Mouse (Mus musculus) gastrocnemius, postnatal 36 days (tissue): ENCODE results near the gene 4930455H04Rik. TPM values are rescaled to one million over a fixed set of nuclear protein-coding genes. Genes with fewer than 3 reads are reported as not detected.

Experiments used
- DNase-seq, 2 experiments: peaks; one replicate each; pipeline ENCODE4 v3.0.0; 2022
- intact Hi-C: fragments of 180-260 bp; cut with DNase I; formaldehyde crosslinking; loops from one replicate; pipeline ENCODE4 v1.15.1; 2025
- long read RNA-seq, 2 experiments: library from polyadenylated mRNA; stranded (forward); transcript quantifications; one replicate each; pipeline ENCODE4 v2.0.0; 2021
- total RNA-seq, 2 experiments: library from RNA; stranded (reverse); gene quantifications; 2 replicates each; pipeline ENCODE4 v1.2.3; 2021

Gene 4930455H04Rik
- under 1 TPM in 1 of 2 experiments, not detected in 1; 0.31 TPM for total RNA-seq
- long read RNA-seq, experiment 1, result 0 reads
- long read RNA-seq, experiment 2, result 0 reads

DNA sequence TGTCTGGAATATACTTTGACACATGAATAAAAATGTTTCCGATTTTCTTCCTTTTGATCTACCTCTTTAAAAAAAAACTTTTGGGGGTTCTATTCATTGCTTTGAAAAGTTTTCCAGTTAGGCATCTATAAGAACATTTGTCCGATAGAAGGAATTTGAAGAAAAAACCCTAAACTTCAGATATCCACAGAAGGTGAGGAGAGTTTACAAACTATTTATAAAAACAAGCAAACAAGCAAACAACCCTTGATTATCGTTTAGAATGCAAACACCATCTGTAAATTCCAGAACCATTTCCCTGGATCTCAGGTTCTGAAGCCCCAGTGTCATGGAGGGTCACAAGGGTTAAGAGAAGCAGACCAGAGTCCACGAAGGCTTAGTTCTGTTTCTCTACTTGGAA, at the start of gene 4930455H04Rik:
4930455H04Rik (plus strand) TSS at position 301 of the 400 bp plus-strand sequence.
- intact Hi-C loops, result loop anchor here (5.0 kb wide), 1 partner anchor 94 kb away; no protein-coding TSS in a partner anchor
- DNase-seq, result no peak

- no peak for DNase-seq
- intact Hi-C loops, result no loop called here
Measured at GRCm38 (mm10) chr3:116921535-116921934, 46.5 kb upstream of the 4930455H04Rik start.

DNA sequence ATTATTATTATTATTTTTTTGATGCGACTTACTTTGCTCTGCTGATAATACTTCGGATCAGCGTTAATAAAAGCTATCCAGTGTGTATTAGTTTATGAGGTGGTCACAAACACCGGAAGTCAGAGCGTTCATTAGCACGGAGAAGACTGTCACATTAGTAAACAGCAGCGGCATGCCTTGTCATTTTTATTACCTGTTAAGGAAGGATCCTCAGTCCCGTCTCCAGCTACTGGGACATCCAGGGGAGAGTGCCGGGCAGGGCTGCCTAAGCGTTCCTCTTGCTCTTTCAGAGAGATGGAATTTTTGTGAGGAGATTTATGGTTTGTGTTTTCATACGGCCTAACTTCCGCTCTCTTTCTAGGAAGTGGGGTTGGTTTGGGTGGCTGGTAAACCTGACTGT, 45.0 kb upstream of the 4930455H04Rik start:
- intact Hi-C loops, result no loop called here

GRCm38 (mm10) chr3:116928994-116929393, 39.1 kb upstream of the 4930455H04Rik start:
- DNase-seq, result peak; percentile 27 to 35
- intact Hi-C loops, result no loop called here

More for the DNA sequence above, 45.0 kb upstream of the 4930455H04Rik start:
- no peak for DNase-seq

GRCm38 (mm10) chr3:116933158-116933557, 34.9 kb upstream of the 4930455H04Rik start:
- DNase-seq, result no peak
- intact Hi-C loops, result no loop called here

DNA sequence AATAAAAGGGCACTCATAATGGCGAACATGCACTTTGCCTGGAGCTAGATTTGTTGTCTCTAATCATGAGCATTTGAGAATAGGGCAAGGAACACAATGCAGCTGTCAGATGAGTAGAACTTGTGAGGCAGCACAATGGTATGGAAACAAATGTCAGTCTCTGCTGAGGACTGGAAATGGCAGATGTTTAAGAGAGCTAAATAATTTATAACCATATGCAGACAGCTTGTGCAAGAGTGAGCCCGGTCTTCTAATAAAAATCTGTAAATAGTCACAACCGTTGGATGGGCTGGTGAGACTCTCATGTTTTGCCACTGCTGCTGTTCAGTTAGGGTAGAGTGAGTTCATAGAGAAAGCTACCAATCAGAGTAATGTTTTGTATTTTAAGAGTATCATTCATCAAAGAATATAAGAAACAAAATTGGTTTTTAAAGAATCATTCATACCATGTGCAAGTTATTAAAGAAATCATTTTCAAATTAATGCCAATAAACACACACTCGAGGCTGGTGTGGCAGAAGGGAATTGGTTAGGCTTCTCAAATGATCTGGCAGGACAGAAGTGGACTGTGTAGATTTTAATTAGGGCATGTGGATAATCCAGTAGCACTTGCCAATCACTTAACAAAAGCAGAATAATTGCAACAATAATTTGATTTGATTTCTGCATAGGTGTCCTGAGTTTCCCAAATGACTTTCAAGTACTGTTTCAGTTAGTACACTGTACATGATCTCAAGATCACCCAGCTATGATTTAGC, 31.0 kb upstream of the 4930455H04Rik start:
- no peak for DNase-seq
- intact Hi-C loops, result no loop called here

DNA sequence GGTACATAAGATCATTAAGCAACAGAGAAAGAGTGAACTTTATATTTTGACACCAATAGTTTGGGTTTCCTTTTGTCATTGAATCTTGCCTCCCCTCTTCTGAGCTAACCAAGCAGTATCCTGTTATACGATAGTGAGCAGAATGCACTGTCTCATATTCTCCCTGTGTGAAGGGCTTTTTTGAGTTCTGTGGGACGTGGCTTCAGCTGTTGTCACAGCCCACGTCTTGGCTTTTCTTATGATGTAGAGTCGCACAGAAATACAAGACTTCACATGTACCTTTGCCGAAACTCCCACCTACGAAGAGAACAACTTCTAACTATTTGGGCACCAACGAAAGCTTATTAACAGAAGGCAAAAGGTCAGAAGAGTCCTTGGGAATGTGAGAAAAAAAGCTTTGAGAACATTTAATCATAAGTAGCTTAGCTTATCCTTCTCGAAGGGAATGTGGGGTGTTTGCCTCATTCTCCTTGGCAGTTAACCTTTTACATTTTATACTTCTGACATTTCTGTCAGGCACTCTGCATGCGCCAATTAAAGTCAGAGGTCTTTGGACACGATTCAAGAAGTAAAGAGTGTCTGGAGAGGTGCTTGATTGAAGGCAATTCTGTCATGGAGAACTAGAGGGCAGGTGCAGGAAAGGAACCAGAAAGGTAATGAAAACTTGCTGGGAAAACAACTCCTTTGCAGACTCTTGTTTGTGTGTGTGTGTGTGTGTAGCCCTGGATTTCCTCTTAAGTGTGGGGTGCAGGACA, 27.1 kb upstream of the 4930455H04Rik start:
- DNase-seq, result no peak
- intact Hi-C loops, result no loop called here

- intact Hi-C loops, result no loop called here
- no peak for DNase-seq
Measured at GRCm38 (mm10) chr3:116941559-116942117, 26.4 kb upstream of the 4930455H04Rik start.

DNA sequence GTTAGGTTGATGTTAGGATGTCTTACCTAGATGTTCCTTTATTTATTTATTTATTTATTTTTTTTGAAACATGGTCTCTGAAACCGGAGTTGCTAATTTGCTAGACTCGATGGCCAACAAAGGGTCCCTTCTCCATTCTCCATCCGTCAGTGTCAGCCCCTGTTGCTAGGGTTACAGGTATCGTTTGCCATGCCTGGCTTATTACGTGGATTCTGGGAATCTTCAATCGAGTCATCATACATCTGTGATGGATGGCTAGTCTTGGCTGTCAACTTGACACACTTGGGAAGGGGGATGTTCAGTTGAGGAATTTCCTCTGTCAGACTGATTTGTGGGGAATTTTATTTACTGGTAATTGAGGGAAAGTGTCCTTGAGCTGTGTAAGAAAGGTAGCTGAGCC, 25.3 kb upstream of the 4930455H04Rik start:
- DNase-seq, result no peak
- intact Hi-C loops, result no loop called here

DNA sequence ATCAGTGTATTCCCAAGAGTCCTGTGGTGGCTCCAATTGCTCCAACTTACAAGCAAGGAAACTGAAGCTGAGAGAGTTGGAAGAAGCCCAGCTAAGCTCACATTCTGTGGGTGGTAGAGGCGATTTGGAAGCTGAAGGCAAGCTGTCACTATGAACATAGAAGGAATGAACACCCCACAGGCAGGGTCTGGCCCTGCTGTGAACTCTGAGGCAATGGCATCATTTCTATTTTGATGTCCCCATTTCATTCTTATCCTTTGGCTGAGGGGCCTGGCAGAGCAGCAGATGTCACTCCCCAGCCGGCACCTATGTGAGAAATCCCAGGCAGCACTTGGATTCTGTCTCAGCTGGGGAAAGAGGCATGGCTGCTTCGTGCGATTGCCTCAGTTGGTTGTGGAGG, 24.6 kb upstream of the 4930455H04Rik start:
- intact Hi-C loops, result no loop called here
- DNase-seq, result no peak

DNA sequence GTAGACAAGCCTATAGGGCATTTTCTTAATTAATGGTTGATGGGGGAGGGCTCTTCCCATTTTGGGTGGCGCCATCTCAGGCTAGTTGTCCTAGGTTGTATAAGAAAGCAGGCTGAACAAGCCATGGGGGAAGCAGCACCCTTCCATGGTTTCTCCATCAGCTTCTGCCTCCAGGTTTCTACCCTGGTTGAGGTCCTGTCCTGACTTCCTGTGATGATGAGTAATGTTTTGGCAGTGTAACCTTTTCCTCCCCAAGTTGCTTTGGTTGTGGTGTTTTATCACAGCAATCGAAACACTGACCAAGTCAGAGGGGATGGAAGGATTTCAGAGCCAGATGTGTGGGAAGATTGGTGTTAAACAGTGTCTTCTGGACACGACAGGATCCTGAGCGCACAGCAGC, 21.6 kb upstream of the 4930455H04Rik start:
- DNase-seq, result no peak
- intact Hi-C loops, result no loop called here

DNA sequence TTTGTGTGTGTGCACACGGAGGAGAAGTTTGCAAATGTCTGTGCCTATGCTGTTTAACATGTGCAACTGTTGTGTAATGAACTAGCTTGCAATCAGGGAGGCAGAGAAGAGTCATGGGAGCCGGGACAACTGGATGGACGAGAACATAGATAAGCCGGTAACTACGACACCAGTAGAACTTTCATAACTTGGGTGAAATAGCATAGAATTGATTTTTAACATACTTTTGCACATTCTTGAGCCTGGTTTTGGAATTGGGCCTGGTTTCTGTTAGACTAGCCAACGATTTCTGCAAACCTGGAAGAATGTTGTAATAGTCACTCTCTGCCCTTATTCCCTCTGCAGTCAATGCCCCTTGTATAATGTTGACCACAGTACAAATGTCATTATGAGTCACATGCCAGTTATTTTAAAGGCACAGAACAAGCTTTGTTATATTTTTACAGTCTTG, 17.4 kb upstream of the 4930455H04Rik start:
- intact Hi-C loops, result no loop called here
- DNase-seq, result no peak

GRCm38 (mm10) chr3:116951489-116951888, 16.6 kb upstream of the 4930455H04Rik start:
- no peak for DNase-seq
- intact Hi-C loops, result no loop called here

GRCm38 (mm10) chr3:116952242-116952899, 15.7 kb upstream of the 4930455H04Rik start:
- no peak for DNase-seq
- intact Hi-C loops, result no loop called here

DNA sequence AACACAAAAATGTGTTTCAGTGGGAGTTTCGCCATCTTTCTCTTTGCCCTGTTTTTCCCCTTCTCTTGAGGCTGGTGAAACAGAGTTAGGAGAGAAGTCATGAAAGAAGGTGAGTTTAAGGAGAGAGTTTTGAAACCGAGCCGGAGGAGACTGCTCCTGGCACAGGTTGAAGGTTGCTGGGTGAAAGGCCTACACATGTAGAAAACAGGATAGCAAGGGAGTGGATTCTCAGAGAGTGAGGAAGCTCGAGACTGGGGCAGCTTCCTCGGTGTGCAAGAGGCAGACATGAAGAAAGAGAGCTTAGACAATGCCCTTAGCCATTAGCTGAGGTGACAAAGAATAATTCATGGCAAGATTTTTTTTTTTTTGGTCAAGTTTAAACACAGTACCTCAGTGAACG, 14.7 kb upstream of the 4930455H04Rik start:
- intact Hi-C loops, result no loop called here

DNA sequence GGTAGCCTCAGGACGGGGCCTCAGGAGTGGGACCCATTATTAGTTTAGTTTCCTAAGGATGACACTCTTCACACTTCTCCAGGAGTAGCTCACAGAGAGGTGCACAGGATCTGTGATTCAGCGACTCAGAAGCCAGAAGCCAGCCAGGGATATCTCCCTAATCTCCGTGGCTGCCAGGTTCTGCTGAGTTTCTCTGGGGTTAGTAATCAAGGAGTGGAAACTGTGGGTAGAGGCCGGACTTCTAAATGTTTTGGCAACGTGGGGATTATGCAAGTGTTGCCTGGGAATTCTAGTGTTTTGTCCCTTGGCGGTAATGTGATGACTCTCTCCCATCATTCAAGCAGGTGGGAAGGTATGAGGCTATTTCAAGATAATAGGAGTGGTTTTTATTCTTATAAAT, 13.0 kb upstream of the 4930455H04Rik start:
- DNase-seq, result no peak
- intact Hi-C loops, result no loop called here

More for the DNA sequence above, 14.7 kb upstream of the 4930455H04Rik start:
- no peak for DNase-seq

DNA sequence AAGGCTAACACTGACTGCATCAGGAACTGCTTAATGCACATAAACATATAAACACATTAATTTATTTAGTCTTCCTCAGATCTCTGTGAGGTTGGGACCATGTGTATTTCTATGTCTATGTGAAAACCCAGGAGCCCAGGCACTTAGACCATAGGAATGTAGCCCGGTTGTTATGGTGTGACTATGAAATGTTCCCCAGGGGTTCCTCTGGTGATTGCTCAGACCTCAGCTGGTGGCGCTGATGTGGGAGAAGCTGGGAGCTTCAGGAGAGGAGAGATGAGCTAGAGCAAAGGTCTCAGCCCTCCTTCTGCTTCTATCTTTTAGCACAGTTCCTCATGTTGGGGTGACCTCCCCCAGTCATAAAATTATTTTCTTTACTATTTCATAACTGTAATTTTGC, 7.7 kb upstream of the 4930455H04Rik start:
- intact Hi-C loops, result no loop called here
- no peak for DNase-seq

GRCm38 (mm10) chr3:116961354-116962142, 6.5 kb upstream of the 4930455H04Rik start:
- intact Hi-C loops, result no loop called here
- no peak for DNase-seq

DNA sequence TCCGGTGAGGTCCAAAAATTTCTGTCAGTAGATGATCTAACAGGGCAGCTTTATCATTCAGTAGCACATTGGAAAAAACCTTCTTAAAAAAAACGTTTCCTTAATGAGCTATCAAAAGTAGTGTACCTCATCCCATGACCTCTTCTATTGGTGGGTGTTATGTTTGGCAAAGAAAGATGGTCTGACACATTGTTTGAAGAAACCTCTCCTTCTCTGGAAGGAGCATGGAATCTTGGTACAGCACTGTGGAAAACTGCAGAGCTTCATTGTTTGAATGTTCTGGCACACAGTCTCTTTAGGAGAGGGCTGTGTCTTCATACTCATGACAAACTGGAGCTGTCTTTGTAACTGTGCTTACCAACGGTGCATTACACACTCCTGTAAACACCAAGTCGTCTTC, 4.9 kb upstream of the 4930455H04Rik start:
- DNase-seq, result no peak
- intact Hi-C loops, result no loop called here

DNA sequence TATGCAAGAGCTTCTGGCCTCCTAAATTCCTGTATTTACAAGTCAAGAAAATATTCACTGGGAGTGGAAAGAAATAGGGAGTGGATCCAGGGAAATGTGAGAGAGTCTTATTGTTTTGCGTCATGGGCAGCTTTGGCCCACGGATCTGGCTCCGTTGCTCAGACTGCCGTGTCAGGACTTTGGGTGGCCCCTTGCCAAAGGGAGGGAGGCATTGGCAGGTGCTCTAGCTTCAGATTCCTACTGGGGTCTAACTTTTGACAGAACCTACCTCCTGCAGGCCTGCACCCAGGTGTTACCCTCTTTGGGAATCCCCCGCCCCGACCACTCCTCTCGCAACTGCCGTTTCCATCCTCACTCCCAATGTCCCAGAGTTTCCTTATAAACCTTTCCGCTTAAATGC, 3.6 kb upstream of the 4930455H04Rik start:
- intact Hi-C loops, result no loop called here

More for the DNA sequence above, 3.6 kb upstream of the 4930455H04Rik start:
- DNase-seq, result peak; percentile 38 to 53
